Mouse (Mus musculus): ENCODE results near the gene Ankrd44. TPM values are rescaled to one million over a fixed set of nuclear protein-coding genes. Genes with fewer than 3 reads are reported as not detected.

Gene Ankrd44
- total RNA-seq, 2 experiments from 2014 or later, result 5.1 to 6.2 TPM

DNA sequence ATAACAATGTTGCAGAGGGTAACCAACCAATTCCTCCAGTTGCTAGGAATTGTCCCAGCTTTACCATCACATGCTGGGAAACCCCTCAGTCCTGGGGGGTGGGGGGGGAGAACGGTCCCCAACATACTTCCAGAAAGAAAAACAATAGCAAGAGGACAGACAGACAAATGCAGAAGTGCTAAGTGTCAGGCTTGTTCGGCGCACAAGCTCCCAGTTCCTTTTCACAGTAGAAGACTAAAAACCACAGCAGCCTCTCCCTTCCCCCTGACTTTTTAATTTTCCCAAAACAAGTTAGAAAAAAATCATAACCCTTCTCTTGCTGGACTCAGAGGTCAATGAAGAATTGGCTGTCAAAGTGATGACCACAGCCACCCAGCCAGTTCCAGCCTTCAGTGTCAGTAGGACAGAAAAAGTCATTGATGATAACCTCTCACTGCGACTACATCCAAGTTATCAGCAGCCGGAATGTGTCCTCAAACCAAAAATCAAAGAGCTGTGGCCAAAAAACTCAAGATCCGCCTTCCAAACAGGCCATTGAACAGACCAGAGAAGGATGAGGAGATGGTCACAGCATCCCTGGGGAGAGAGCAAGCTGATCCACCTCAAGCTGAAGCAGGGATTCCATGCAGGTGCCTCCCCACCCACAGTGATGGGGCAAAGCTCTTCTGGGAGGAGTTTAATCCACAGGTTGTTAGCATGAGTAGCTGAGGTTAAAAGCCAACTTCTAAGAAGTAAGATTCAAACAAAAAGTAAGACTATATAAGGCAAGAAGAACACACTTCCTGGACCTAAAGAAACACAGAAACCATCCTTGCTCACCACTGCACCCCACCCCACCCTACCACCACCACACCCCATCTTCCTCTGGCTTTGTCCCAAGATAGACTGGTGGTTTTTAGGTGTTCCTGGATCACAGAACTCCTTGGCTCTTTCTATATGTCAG lies 2.5 kb downstream of the Ankrd44 start:
- DNase-seq, result no peak
- intact Hi-C loops (cut with DNase I), result loop anchor here (10.0 kb wide), 1 partner anchor 169 kb away; no protein-coding TSS in a partner anchor

DNA sequence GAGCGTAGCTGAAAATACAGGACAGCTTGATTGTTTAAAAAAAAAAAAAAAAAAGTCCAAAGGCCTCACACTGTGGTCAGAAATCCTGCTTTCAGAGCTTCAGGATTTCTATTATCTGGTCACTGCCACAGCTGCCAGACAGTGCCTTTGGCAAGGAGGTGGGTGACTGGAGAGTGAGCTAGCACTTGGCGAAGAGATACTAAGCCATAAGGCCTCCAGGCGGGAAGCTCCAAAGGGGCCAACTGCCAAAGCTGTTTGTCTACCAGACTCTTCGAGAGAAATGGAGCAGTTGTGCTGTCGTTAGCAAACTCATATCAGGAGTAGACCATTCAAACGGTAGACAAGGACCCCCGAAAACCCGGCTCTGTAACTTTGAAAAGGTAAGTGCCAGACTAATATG lies 3.5 kb downstream of the Ankrd44 start:
- no peak for DNase-seq
- intact Hi-C loops (cut with DNase I), result loop anchor here (10.0 kb wide), 1 partner anchor 168 kb away; no protein-coding TSS in a partner anchor

DNA sequence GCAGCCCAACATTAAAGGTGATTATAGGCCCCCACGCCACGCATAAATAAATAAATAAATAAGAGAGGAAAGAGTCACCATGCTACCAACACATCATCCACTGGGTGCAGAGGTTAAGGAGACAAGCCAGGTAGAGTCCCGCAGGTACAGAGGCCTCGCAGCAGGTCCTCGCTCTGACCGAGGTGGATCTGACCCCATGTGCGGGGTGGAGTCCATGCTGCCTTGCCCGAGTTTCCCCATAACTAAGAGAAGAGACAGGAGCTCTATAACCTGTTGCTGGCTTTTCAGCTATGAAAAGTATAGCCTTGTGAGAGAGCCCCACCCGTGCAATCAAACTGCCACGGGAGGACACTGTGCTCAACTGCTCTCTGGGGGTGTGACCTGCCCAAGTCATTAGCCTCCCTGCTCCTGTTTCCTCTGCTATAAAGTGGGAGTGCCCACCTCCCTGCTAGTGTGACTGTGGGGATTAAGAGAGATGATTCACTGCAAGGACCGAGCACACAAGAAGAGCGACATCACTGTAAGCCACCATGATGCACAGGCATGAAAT lies 4.1 kb downstream of the Ankrd44 start:
- DNase-seq, result no peak
- intact Hi-C loops (cut with DNase I), result loop anchor here (10.0 kb wide), 1 partner anchor 167 kb away; no protein-coding TSS in a partner anchor

DNA sequence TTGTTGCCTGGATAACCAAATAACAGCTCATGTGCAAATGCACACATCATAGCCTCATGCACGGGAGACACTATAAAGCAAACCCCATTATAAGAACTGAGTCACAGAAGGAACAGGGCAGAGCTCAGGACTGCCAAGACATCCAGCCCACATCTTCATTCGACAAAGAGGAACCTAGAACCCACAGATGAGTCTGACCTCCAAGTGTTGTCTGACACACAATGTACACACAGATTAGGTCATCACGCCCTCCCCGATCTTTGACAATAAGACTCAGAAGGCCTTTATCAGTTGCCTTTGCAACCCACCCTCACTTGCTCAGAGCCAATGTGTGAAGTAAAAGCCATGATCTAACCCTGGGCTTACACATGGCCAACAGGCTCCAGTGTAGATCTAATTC lies 6.1 kb downstream of the Ankrd44 start:
- intact Hi-C loops (cut with DNase I), result loop anchor here (10.0 kb wide), 1 partner anchor 165 kb away; no protein-coding TSS in a partner anchor
- DNase-seq, result no peak

DNA sequence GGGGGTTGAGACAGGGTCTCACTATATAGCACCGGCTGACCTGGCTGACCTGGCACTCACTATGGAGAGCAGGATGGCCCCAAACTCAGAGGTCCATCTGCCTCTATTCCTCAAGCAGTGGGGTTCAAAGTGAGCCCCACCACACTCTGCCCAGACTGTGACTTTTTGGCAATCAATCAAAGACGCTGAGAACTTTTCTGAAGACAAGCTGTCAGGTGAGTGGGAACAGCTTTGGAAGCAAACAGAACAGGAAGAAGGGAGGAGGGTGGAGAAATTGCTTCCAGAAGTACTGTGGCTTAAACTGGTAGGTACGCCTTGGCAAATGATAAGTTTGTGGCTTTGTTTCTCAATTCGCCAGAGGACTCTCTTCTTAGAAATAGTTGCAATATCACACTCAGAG lies 9.7 kb downstream of the Ankrd44 start:
- intact Hi-C loops (cut with DNase I), result no loop called here
- no peak for DNase-seq

DNA sequence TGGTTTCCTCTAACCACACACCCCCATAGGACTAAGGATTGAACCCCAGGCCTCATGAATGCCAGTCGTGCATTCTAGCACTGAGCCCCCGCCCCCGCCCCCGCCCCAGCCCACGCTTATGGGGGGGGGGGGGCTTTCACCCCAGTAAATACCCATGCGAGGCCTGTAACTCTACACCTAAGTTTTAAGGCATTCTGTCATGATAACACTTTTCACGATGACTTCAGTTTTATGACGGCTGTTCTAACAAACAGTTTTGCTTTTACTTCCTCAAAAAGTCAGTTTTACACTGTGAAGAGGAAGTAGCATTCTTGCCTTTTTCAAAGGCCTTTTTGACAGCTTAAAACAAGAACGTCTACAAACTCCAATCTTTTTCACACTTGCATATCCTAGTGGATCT lies 11.8 kb downstream of the Ankrd44 start:
- intact Hi-C loops (cut with DNase I), result no loop called here
- DNase-seq, result no peak

DNA sequence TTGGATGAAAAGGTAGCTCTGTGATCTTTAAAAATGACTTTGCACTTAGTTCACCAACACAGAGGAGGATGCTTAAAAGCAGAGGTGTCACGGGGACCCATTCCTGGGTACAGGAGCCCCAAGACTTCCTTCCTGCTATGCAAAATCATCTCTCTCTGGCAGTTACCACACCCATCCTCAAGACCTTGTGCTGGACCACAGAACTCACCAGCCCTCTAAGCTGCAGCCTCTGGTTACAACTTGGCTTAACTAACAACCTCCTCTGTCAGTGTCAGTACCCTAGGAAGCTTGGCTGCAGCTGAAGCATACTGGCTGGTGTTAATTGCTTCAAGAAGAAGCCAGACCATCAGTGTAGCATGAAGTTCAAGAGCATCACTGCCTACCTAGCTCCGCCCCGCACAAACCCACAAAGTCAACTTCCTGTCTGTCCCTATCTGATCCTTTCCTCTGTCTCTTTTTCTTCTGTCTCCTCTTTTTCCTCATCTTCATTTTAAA lies 12.8 kb downstream of the Ankrd44 start:
- intact Hi-C loops (cut with DNase I), result no loop called here
- no peak for DNase-seq

DNA sequence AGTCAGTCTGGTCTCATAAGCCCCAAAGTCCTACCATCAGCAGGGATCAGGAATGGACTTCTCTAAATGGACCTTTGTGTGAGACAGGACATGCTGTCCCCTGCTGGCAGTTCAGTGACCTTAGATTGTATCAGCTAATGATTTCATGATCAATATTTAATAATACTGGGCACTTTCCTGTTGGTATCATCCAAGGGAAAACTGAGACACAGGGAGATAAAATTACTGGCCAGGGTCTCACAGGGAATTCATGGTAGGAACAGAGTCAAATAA lies 13.2 kb downstream of the Ankrd44 start:
- intact Hi-C loops (cut with DNase I), result no loop called here
- DNase-seq, result no peak

DNA sequence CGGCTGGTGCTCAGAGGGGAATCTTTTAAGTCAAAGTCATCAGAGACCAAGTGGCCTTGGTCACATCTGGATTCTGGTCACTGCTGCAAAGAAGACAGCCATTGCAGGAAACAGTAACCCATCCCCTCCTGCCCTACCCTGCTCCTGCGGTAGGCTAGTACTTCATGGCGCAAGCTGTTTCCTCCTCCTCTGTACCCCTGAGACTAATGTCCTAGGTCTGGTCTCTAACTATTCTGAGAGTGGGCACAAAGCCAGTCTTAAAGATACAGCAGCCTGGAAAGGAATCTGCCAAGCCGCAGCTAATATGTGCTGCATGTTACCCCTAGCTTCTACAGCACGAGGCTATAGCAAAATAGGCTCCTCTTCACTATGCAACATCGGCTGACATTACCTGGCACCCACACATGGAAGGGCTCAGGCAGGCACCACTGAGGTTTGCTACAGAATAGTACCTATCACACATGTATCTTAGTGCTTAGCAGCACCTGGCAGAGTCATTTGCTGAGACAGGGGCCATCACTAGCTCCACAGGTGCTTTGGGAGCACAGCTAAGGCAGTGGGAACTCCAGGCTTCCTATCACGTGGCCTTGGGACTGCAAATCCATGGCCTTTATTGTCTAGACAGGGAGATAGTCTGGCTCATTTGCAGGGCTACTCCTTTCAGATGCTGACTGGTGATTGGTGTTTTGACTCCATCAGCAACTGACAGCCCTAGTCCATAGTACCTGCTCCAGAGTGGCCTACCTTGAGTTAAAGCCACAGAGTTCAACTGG lies 13.7 kb downstream of the Ankrd44 start:
- intact Hi-C loops (cut with DNase I), result no loop called here
- DNase-seq, result no peak

DNA sequence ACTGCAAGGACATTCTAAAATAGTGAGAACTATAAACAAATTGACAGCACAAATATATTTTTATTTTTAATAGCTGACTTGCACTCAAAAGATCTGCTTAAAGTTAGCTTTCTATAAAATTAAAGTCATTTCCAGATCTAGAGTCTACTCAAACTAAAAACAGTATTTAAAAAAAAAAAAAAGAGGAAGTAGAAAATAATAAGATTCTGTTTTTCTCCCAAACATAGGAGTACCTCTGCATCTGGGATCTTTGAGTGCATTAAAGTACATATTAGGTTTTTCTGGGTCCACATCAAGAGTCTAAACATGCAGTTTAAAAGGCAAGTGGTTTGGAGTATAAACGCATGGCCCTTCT lies 15.0 kb downstream of the Ankrd44 start:
- intact Hi-C loops (cut with DNase I), result no loop called here
- DNase-seq, result no peak

DNA sequence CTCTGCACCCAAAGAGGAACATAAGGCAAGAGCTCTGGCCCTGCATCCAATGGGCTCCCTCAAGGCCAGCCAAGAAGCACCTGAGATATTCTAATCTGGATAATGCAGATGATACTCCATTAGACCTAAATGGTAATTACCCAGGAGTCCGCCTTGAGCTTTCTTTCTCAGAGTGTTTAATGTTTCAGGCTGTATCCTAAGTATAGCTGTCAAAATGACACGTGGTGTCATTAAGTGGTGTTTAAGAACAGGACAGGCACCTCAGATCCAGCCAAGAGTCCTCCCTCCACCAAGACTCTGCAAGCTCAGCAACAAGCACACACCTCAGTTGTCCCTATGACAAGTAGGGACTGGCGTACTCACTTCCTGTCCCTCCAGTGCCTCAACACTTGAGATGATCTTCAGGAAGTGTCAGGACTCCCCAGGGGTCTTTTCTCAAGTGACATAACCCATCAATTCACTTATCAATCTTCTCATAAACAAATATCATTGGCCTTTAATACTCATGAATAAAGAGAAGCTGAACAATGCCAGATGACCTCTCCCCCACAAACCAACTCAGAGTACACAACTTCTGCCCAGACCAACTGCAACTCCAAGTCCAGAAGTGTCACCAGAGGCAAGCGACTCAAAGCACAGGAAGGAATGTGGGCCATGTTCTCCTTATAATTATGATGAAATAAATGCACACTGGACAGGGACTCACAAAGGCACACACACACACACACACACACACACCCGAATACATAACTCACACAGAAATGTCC lies 15.5 kb downstream of the Ankrd44 start:
- DNase-seq, result no peak
- intact Hi-C loops (cut with DNase I), result no loop called here

DNA sequence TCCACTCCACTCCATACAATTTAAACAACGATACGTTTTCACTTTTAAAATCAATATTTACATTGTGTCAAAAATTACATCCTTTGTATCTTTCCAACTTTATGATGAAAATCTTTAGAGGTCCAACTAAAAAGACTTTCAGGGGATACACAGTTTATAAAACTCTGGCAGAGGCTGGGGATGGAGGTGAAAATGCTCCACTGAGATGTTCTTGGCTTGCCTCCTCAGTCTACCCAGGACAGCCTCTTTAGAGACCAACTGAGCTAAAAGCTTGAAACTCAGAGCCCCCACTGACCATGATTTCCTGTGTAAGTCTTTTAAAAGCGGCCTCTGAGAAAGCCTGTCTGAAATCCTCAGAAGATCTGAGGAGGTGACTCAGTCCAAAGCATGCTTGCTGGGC lies 17.4 kb downstream of the Ankrd44 start:
- DNase-seq, result no peak
- intact Hi-C loops (cut with DNase I), result no loop called here

DNA sequence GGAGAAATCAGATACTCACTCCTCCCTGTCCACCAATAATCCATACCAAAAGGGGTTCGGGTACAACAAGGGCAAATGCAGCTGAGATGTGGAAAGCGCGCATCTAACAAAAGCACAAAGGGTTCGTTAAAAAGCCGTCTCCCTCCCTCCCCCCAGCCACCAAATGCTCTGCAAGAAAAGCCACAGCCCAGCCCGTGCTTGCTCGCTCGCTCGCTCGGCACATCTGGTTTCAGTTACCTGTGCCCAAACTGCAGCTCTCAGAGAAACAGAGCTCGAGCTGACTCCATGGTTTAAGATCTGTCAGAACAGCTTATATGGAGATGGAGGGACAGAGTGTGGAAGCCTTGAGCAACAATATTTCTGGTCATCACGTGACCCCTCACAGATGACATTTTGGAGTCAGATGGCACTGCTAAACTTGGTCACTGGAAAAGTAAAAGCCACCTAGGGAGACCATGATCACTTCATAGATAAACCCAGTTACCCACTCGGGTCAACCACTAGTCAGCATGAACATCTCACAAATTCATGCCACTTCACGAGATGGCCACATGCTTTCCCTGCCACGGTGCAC lies 19.0 kb downstream of the Ankrd44 start:
- no peak for DNase-seq
- intact Hi-C loops (cut with DNase I), result no loop called here

DNA sequence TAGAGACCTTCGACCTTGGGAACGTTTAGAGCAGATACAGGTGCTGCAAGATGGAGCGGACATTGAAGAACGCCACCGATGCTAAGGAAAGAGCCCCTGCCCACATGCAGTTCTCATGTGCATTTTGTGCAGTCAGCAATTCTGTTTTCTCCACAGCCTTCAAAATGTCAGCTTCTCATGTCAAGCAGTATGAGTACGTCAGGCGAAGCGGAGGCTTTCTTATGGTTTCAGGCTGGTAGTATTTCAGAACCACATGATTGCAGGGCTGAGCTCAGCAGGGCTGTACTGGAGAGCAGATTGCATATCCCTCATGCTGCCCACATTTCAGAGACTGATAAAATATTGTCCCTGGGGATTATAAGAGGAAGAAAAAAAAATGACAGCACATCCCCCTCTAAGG lies 19.9 kb downstream of the Ankrd44 start:
- intact Hi-C loops (cut with DNase I), result no loop called here

DNA sequence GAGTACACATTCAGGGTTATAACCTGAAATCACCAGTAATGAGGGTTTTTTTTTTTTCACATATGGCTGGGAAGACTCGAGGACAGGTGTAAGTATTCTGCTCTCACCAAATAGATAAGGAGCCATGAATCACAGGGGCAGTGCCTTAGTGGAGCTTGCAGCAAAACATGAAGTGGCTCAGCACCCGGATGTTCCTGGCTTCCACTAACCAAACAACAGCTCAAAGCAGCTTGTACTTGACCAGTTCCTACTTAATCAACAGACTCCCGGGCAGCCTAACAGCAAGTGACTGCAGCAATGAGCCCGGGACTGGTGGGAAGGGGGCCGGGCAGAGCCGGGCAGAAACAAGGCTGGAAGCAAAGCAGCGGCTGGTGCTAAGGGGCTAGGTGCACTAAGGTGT lies 20.6 kb downstream of the Ankrd44 start:
- DNase-seq, result no peak
- intact Hi-C loops (cut with DNase I), result no loop called here

More for the DNA sequence above, 19.9 kb downstream of the Ankrd44 start:
- DNase-seq, result no peak

DNA sequence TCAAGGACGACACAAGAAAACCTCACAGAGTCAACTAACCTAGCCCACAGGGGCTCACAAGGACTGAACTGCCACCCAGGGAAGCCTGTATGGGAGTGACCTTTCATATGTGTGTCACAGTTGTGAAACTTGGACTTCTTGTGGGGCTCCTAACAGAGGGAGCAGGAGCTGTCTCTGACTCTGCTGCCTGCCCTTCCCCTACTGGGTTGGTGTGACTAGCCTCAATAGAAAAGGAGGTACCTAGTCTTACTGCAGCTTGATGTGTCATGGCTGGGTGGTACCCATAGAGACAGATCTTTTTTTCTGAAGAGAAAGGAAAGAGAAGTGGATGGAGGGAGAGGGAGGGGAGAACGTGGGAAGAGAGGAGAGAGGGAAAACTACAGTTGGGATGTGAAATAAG lies 22.0 kb downstream of the Ankrd44 start:
- DNase-seq, result no peak
- intact Hi-C loops (cut with DNase I), result no loop called here

DNA sequence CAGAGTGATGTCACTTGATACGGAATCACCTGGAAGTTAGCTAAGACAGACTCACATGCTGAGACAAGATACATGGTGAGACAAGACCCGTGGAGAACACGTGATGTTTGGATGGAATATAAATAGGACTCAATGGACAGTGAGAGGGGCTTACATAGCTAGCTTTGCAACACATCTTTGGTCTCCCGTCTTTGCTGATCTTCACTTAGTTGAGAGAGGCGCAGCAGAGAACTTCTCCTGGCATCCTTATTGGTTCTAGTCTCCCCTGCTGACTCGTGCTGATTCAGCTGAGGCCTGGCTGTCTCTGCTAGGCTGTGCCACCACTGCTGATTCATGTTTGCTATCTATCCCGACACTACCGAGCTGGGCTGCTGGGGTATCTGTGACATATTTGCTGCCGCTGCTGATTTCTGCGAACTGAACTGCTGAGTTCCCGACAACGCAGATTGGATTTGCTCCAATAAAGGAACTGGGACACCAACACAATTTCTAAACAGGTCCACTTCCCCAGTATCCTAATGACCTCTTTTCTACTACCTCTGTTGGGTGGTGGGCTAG lies 23.4 kb downstream of the Ankrd44 start:
- DNase-seq, result no peak

DNA sequence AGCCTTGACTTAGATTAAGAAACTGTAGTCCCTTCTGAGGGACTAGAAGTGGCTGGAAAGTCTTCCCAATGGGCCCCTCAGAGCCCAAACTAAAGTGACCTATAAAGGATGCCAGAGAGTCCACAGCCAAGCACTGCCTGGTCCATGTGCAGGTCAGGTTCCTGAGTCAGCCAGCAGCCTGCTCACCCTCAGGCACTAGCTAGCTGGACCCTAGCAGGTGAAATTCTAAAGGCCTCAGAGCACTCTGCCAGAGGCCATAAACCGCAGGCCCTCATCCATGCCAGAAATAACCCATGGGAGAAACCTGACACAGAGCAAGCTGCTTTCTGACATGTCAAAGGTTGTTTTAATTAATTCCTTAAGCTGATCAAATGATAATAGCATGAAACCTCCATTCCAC lies 25.1 kb downstream of the Ankrd44 start:
- DNase-seq, result peak in 1 of 2 experiments; percentile 39
- intact Hi-C loops (cut with DNase I), result no loop called here

More for the DNA sequence above, 23.4 kb downstream of the Ankrd44 start:
- intact Hi-C loops (cut with DNase I), result no loop called here

DNA sequence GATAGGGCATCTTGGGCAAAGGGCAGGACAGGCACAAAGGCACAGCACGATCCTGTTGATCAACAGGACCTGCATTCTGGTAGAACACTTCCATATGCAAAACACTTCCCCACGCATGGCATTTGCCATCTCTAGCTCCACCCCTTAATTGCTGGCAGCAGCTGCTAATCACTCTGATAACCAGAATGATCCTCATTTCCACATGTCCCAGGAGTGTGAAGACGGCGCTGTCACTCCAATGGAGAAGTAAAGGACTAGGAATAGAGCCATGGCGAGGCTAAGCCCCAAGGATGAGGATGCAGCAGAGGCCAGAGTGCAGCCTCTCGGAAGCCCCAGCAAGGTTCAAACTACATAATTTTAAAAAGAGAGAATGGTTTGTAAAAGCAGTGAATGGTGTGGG lies 26.9 kb downstream of the Ankrd44 start:
- DNase-seq, result no peak
- intact Hi-C loops (cut with DNase I), result no loop called here

DNA sequence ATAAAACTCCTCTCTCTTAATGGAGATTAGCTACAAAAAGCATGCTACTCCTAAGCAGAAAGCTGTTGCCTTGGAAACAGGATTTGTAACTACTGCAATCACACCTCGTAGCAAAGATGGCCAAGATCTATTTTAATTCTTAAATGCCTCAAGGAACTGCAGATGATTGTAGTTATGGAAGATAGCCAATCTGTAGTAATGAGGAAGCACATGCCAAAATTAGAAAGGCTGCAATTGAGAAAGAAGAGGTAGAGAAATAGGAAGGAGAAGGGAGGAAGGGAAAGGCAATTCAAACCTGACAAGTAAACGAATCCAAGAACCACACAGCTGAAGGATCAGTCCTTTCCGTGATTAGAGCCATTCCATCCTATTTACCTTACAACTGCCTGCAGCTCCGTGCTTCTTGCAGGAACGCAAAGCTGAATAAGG lies 27.5 kb downstream of the Ankrd44 start:
- intact Hi-C loops (cut with DNase I), result no loop called here
- DNase-seq, result no peak

All from gastrocnemius, postnatal 36 days (tissue).